Mouse (Mus musculus): ENCODE measurements around the gene Lpp. TPM values are rescaled to one million over a fixed set of nuclear protein-coding genes. Genes with fewer than 3 reads are reported as not detected.

The Lpp gene
- polyA plus RNA-seq, 1 experiment from 2014 or later = 79.2 TPM

- no peak overlapping the region for H3K9ac ChIP-seq (ENCODE audit: low read length)
Measured at GRCm38 (mm10) chr16:24785651-24786050, 392.3 kb downstream of the Lpp start.

GRCm38 (mm10) chr16:24788973-24789372 lies 395.7 kb downstream of the Lpp start:
- Histone ChIP-seq H3K4me1 (replicated peaks; ENCODE audit: control insufficient read depth, insufficient read depth, low read length) (no peaks in the 10 kb centered on the region), H3K36me3 (ENCODE audit: control insufficient read depth, insufficient read depth, low read length) (no peaks in the 10 kb centered on the region), H3K9ac (ENCODE audit: low read length) (no peak overlapping the region), H3K4me2 (ENCODE audit: low read length) (no peak overlapping the region), H3K4me3 (ENCODE audit: low read depth, low read length) (no peak overlapping the region), H3K27me3 (replicated peaks; ENCODE audit: control insufficient read depth, insufficient read depth, low read length) (no peaks in the 10 kb centered on the region), H3K27ac (ENCODE audit: low read depth) (no peak overlapping the region), H3K9me3 (ENCODE audit: control insufficient read depth, low read length) (no peaks in the 10 kb centered on the region)
- no peak for DNase-seq (ENCODE audit: low spot score)
- no peak for ATAC-seq (replicated peaks; ENCODE audit: low FRiP score, low TSS enrichment, low read depth)
- 65% methylated on average over 3 of the region's 3 CpGs for WGBS

More at GRCm38 (mm10) chr16:24785651-24786050, 392.3 kb downstream of the Lpp start:
- WGBS = 100% methylated on average over 1 of the region's 1 CpGs
- H3K9me3 ChIP-seq (ENCODE audit: control insufficient read depth, low read length) = no peaks in the 10 kb centered on the region
- no peaks in the 10 kb centered on the region for H3K4me1 ChIP-seq (replicated peaks; ENCODE audit: control insufficient read depth, insufficient read depth, low read length)
- H3K27me3 ChIP-seq (replicated peaks; ENCODE audit: control insufficient read depth, insufficient read depth, low read length) = no peaks in the 10 kb centered on the region
- no peaks in the 10 kb centered on the region for H3K36me3 ChIP-seq (ENCODE audit: control insufficient read depth, insufficient read depth, low read length)
- no peak overlapping the region for H3K27ac ChIP-seq (ENCODE audit: low read depth)
- no peak overlapping the region for H3K4me3 ChIP-seq (ENCODE audit: low read depth, low read length)
- H3K4me2 ChIP-seq (ENCODE audit: low read length) = no peak overlapping the region
- ATAC-seq (replicated peaks; ENCODE audit: low FRiP score, low TSS enrichment, low read depth) (no peak), DNase-seq (ENCODE audit: low spot score) (no peak)

GRCm38 (mm10) chr16:24791387-24791786 lies 398.1 kb downstream of the Lpp start:
- 83% methylated on average over 1 of the region's 1 CpGs for WGBS

GRCm38 (mm10) chr16:24791984-24792383 lies 398.7 kb downstream of the Lpp start:
- no peaks in the 10 kb centered on the region for H3K4me1 ChIP-seq (replicated peaks; ENCODE audit: control insufficient read depth, insufficient read depth, low read length)
- no peak for ATAC-seq (replicated peaks; ENCODE audit: low FRiP score, low TSS enrichment, low read depth)

More at GRCm38 (mm10) chr16:24791387-24791786, 398.1 kb downstream of the Lpp start:
- H3K9me3 ChIP-seq (ENCODE audit: control insufficient read depth, low read length) = no peaks in the 10 kb centered on the region
- H3K27ac ChIP-seq (ENCODE audit: low read depth) = no peak overlapping the region
- no peaks in the 10 kb centered on the region for H3K4me1 ChIP-seq (replicated peaks; ENCODE audit: control insufficient read depth, insufficient read depth, low read length)
- no peaks in the 10 kb centered on the region for H3K36me3 ChIP-seq (ENCODE audit: control insufficient read depth, insufficient read depth, low read length)
- no peak for DNase-seq (ENCODE audit: low spot score)
- ATAC-seq (replicated peaks; ENCODE audit: low FRiP score, low TSS enrichment, low read depth) = no peak
- no peak overlapping the region for H3K9ac ChIP-seq (ENCODE audit: low read length)
- H3K27me3 ChIP-seq (replicated peaks; ENCODE audit: control insufficient read depth, insufficient read depth, low read length) = no peaks in the 10 kb centered on the region
- H3K4me2 ChIP-seq (ENCODE audit: low read length) = no peak overlapping the region
- H3K4me3 ChIP-seq (ENCODE audit: low read depth, low read length) = no peak overlapping the region

GRCm38 (mm10) chr16:24792836-24793235 lies 399.5 kb downstream of the Lpp start:
- Histone ChIP-seq H3K9ac (ENCODE audit: low read length) (no peak overlapping the region), H3K4me2 (ENCODE audit: low read length) (no peak overlapping the region), H3K27me3 (replicated peaks; ENCODE audit: control insufficient read depth, insufficient read depth, low read length) (no peaks in the 10 kb centered on the region), H3K36me3 (ENCODE audit: control insufficient read depth, insufficient read depth, low read length) (no peaks in the 10 kb centered on the region), H3K9me3 (ENCODE audit: control insufficient read depth, low read length) (no peaks in the 10 kb centered on the region), H3K4me1 (replicated peaks; ENCODE audit: control insufficient read depth, insufficient read depth, low read length) (no peaks in the 10 kb centered on the region), H3K27ac (ENCODE audit: low read depth) (no peak overlapping the region), H3K4me3 (ENCODE audit: low read depth, low read length) (no peak overlapping the region)
- WGBS = 93% methylated on average over 4 of the region's 4 CpGs
- ATAC-seq (replicated peaks; ENCODE audit: low FRiP score, low TSS enrichment, low read depth) = no peak
- DNase-seq (ENCODE audit: low spot score) = no peak

More at GRCm38 (mm10) chr16:24791984-24792383, 398.7 kb downstream of the Lpp start:
- H3K9ac ChIP-seq (ENCODE audit: low read length) = no peak overlapping the region
- no peak overlapping the region for H3K4me2 ChIP-seq (ENCODE audit: low read length)
- H3K27me3 ChIP-seq (replicated peaks; ENCODE audit: control insufficient read depth, insufficient read depth, low read length) = no peaks in the 10 kb centered on the region
- H3K4me3 ChIP-seq (ENCODE audit: low read depth, low read length) = no peak overlapping the region
- H3K9me3 ChIP-seq (ENCODE audit: control insufficient read depth, low read length) = no peaks in the 10 kb centered on the region
- no peak for DNase-seq (ENCODE audit: low spot score)
- H3K36me3 ChIP-seq (ENCODE audit: control insufficient read depth, insufficient read depth, low read length) = no peaks in the 10 kb centered on the region
- 91% methylated on average over 4 of the region's 4 CpGs for WGBS
- H3K27ac ChIP-seq (ENCODE audit: low read depth) = no peak overlapping the region

GRCm38 (mm10) chr16:24794665-24795064 lies 401.4 kb downstream of the Lpp start:
- H3K9ac ChIP-seq (ENCODE audit: low read length) = no peak overlapping the region
- no peaks in the 10 kb centered on the region for H3K9me3 ChIP-seq (ENCODE audit: control insufficient read depth, low read length)
- WGBS = 72% methylated on average over 2 of the region's 2 CpGs
- ATAC-seq (replicated peaks; ENCODE audit: low FRiP score, low TSS enrichment, low read depth) = no peak
- no peak overlapping the region for H3K4me3 ChIP-seq (ENCODE audit: low read depth, low read length)
- no peaks in the 10 kb centered on the region for H3K36me3 ChIP-seq (ENCODE audit: control insufficient read depth, insufficient read depth, low read length)
- H3K27ac ChIP-seq (ENCODE audit: low read depth) = no peak overlapping the region
- H3K4me1 ChIP-seq (replicated peaks; ENCODE audit: control insufficient read depth, insufficient read depth, low read length) = no peaks in the 10 kb centered on the region
- H3K27me3 ChIP-seq (replicated peaks; ENCODE audit: control insufficient read depth, insufficient read depth, low read length) = no peaks in the 10 kb centered on the region
- DNase-seq (ENCODE audit: low spot score) = no peak
- H3K4me2 ChIP-seq (ENCODE audit: low read length) = no peak overlapping the region

- DNase-seq (ENCODE audit: low spot score) = no peak
- Histone ChIP-seq H3K9me3 (ENCODE audit: control insufficient read depth, low read length) (no peaks in the 10 kb centered on the region), H3K27me3 (replicated peaks; ENCODE audit: control insufficient read depth, insufficient read depth, low read length) (no peaks in the 10 kb centered on the region), H3K4me2 (ENCODE audit: low read length) (no peak overlapping the region), H3K4me1 (replicated peaks; ENCODE audit: control insufficient read depth, insufficient read depth, low read length) (no peaks in the 10 kb centered on the region), H3K4me3 (ENCODE audit: low read depth, low read length) (no peak overlapping the region), H3K36me3 (ENCODE audit: control insufficient read depth, insufficient read depth, low read length) (no peaks in the 10 kb centered on the region), H3K9ac (ENCODE audit: low read length) (no peak overlapping the region), H3K27ac (ENCODE audit: low read depth) (no peak overlapping the region)
- WGBS = 80% methylated on average over 4 of the region's 4 CpGs
- ATAC-seq (replicated peaks; ENCODE audit: low FRiP score, low TSS enrichment, low read depth) = no peak
Measured at GRCm38 (mm10) chr16:24801355-24801754, 408.0 kb downstream of the Lpp start.

- Histone ChIP-seq H3K27ac (ENCODE audit: low read depth) (no peak overlapping the region), H3K4me2 (ENCODE audit: low read length) (no peak overlapping the region), H3K36me3 (ENCODE audit: control insufficient read depth, insufficient read depth, low read length) (no peaks in the 10 kb centered on the region), H3K27me3 (replicated peaks; ENCODE audit: control insufficient read depth, insufficient read depth, low read length) (no peaks in the 10 kb centered on the region), H3K4me3 (ENCODE audit: low read depth, low read length) (no peak overlapping the region), H3K9me3 (ENCODE audit: control insufficient read depth, low read length) (no peaks in the 10 kb centered on the region), H3K9ac (ENCODE audit: low read length) (no peak overlapping the region), H3K4me1 (replicated peaks; ENCODE audit: control insufficient read depth, insufficient read depth, low read length) (no peaks in the 10 kb centered on the region)
- ATAC-seq (replicated peaks; ENCODE audit: low FRiP score, low TSS enrichment, low read depth) (no peak), DNase-seq (ENCODE audit: low spot score) (no peak)
- 92% methylated on average over 1 of the region's 1 CpGs for WGBS
Measured at GRCm38 (mm10) chr16:24801780-24802179, 408.5 kb downstream of the Lpp start.

- WGBS = 90% methylated on average over 1 of the region's 1 CpGs
- H3K4me1 ChIP-seq (replicated peaks; ENCODE audit: control insufficient read depth, insufficient read depth, low read length) = no peaks in the 10 kb centered on the region
- ATAC-seq (replicated peaks; ENCODE audit: low FRiP score, low TSS enrichment, low read depth) (no peak), DNase-seq (ENCODE audit: low spot score) (no peak)
- H3K9ac ChIP-seq (ENCODE audit: low read length) = no peak overlapping the region
- H3K36me3 ChIP-seq (ENCODE audit: control insufficient read depth, insufficient read depth, low read length) = no peaks in the 10 kb centered on the region
- no peaks in the 10 kb centered on the region for H3K27me3 ChIP-seq (replicated peaks; ENCODE audit: control insufficient read depth, insufficient read depth, low read length)
- no peak overlapping the region for H3K4me2 ChIP-seq (ENCODE audit: low read length)
- H3K27ac ChIP-seq (ENCODE audit: low read depth) = no peak overlapping the region
- H3K9me3 ChIP-seq (ENCODE audit: control insufficient read depth, low read length) = no peaks in the 10 kb centered on the region
- no peak overlapping the region for H3K4me3 ChIP-seq (ENCODE audit: low read depth, low read length)
Measured at GRCm38 (mm10) chr16:24806093-24806492, 412.8 kb downstream of the Lpp start.

Data from intestine, embryonic 14.5 days (tissue).